Mouse (Mus musculus) left cerebral cortex, adult 9 months (tissue): Measurements from ENCODE around the gene Tmem41b.
"Not testable (repeated sequence)": the region's sequence is repeated elsewhere in the genome, so short reads cannot be mapped to it uniquely, and the experiment has no call there.

ENCODE experiments used
- DNase-seq, 2 experiments: peaks; one replicate each; pipeline ENCODE4 v3.0.0; 2022; ENCODE audit warnings: low spot score in 2 of 2

Gene Tmem41b

DNA sequence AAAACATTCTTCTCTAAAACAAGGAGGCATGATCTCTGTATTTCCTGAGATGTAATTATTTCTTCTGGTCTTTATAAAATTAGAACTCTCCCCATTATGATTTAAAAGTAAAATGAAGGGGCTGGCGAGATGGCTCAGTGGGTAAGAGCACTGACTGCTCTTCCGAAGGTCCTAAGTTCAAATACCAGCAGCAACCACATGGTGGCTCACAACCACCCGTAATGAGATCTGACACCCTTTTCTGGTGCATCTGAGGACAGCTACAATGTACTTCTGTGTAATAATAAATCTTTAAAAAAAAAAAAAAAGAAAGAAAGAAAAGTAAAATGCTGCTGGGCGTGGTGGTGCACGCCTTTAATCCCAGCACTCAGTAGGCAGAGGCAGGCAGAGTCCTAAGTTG lies 9.6 kb downstream of the Tmem41b start:
- not testable (repeated sequence) for DNase-seq

DNA sequence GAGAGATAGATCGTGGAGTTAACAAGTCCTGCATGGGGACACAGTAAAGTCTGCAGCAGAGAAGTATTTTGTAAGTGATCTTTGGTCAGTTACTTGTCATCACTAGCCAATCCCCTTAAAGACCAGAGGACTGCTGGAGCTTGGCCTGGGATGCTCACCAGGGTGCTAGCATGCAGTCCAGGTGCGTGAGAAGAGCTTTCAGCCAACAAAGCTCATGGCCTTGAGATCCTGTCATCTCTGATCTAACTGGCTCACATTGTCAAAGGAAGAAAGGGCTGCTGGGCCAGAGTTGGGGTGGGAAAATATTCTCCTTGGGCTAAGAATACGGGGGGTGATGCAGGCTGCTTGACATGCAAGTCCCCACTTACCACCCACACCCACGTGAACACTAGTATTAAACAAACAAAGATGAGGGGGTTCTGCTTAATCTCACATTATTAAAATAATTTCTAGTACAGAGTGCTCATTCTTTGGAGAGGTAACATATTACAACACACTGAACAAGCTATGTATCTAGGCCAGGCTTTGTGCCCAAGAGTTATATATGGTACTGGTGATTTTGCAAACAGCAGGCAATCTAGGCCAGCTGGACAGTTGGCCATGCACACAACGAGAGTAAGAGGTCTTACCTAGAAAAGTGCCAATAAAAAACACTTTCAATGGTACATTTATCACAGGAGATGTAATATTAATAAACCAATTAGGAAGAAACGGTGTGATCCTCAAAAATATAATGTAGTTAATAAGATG lies 10.6 kb downstream of the Tmem41b start:
- DNase-seq = no peak

DNA sequence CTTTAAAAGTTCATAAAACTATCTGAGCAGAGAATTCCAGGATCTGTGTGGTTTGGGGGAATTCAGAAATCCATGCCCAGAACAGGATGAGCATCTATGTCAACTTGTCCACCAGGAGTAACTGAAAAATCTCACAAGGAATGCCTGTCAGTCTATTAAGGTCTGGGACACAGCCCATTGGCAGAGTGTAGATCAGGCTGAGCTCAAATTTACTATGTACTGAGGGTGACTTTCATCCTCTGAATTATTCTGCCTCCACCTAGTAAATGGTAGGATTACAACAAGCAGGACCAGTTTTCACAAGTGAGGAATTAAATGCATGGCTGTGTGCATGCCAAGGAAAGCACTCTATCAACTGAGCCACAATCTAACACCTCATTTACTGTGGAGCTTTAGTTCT lies 17.2 kb downstream of the Tmem41b start:
- DNase-seq = no peak

DNA sequence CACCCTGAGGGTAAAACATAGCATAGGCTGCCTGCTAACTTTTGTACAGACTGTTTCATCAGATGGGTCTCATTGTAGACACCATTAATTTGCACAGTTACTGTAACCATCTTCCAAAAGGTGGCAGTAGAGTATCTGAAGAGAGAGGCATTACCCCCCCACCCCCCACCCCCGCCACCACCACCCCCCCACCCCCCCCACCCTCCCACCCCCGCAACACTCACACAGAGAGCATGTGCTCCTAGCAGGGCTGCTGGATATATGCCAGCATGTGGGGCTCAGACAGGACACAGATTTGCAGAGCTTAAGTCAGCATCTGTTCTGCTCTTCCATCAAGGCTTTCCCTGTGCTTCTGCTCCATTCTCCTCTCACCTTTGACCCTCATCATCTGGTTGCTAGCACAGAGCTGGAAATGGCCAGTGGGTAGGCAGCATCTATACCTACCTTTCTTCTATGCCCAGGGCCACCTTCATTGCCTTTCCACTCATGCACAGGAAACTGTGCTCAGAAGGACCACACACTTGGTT lies 17.7 kb downstream of the Tmem41b start:
- no peak for DNase-seq

DNA sequence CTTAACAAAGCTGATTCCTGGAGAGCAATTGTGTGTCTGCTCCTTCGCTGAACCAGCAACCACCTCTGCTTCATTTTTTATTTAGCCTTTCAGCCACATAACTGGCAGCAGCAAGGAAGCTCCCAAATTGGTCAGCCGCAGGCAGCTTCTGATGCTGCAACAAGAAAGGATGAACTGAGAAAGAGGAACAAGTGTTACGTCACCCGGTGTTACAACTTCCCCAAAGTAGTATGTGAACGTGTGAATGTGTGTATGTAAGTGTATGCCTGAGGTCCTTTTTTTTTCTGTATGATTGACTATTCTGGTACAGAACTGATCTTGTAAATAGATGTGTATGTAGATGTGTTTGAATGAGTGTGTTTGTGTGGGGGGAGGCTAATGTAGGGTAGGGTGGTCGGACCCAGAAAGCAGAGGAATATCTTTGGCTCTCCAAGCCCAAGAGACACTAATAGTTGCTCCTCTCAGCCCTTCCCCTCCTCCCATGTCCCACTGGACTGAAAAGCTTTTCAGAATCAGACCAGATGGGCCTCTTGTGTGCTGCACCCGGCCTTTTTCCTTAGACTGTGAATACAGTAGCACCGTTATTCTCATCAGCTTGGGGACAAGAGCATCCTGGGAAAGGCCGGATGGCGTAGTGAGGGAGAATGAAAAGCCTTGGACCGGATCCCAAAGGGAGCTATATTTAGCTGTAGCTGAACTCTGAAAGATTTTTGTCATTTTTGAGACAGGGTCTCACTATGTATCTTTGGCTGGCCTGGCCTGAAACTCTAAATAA lies 18.7 kb downstream of the Tmem41b start:
- peak in 1 of 2 experiments; percentile 36 for DNase-seq

DNA sequence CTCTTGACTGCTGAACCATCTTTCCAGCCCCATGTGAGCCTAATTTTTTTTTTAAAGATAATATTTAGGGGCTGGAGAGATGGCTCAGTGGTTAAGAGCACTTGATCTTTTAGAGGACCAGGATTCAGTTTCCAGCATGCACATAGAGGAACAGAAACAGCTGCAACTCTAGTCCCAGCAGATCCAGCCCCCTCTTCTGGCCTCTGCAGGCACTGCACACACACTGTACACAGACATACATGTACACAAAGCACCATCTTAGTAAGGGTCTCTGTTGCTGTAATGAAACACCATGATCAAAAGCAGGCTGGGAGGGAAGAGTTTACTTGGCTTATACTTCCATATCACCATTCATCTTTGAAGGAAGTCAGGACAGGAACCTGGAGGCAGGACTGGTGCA lies 21.1 kb downstream of the Tmem41b start:
- DNase-seq = no peak

DNA sequence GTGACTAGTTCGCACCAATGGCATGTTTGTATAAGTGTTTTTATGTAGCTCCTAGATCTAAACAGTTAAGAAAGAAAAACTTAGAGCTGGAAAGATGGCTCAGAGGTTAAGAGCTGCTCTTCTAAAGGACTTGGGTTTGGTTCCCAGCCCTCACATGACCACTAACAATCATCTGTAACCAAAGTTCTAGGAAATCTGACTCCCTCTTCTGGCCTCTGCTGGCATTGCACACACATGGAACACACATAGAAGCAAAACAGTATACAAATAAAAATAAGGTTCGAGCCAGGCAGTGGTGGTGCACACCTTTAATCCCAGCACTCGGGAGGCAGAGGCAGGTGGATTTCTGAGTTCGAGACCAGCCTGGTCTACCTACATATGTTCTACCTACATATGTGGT lies 23.0 kb downstream of the Tmem41b start:
- no peak for DNase-seq

DNA sequence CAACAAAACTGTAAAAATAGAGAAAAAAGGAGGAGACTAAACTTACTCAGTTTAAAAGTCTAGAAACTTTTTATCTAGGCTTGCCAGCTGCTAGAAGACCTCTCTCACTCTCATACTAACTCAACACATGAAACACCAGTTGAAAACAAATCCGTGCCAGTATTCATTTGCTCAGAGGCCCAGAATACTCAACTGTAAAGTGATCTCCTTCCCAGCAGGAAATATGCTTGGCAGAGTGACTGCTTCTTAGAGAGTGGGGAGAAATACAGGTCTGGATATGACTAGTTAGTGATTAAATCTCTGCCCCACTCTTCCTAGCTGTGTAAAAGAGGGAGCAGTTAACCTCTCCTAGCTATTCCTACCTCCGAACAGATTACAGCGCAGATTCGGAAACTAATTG lies 24.1 kb downstream of the Tmem41b start:
- DNase-seq = no peak

DNA sequence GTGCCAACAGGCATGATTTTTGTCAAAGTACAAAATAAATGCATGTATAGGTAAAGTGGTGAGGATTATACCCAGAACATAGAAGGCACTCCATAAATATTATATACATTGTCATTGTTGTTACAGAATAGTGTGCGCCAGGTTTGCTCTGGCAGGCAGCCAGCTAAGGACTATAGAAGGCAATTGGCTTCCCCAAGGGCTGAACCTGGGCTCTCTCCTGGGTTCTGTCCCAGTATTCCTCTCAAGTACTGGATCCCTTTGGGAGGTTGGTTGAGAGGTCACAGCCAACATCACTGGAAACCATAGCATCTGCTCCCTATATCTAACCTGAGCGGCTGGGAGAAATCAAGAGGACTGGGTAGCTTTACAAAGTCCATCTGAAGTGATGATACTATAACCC lies 25.2 kb downstream of the Tmem41b start:
- no peak for DNase-seq

DNA sequence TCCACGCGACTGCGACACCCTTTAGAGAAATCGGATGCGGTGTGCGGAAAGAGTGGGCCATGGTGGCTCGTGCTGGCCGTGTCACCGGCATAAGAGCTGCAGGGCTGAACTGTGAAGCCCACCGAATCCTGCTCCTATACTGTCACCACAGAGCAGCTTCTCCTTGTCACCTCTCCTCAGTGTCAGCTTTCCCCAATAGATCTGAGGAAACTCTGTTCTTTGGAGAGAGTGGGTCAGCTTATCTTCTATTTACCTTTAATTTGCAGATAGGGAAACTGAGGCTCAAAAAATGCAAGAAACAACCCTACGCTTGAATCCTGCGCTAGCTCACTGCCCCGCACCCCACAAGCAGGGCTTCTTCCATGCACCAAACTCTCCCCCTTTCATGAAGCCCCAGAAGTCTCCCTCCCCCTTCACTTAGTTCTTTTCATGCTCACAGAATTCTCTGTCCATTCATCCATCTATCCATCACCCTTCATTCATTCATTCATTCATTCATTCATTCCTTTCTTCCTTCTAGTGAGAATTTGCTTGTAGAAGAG lies 26.0 kb downstream of the Tmem41b start:
- DNase-seq = no peak

DNA sequence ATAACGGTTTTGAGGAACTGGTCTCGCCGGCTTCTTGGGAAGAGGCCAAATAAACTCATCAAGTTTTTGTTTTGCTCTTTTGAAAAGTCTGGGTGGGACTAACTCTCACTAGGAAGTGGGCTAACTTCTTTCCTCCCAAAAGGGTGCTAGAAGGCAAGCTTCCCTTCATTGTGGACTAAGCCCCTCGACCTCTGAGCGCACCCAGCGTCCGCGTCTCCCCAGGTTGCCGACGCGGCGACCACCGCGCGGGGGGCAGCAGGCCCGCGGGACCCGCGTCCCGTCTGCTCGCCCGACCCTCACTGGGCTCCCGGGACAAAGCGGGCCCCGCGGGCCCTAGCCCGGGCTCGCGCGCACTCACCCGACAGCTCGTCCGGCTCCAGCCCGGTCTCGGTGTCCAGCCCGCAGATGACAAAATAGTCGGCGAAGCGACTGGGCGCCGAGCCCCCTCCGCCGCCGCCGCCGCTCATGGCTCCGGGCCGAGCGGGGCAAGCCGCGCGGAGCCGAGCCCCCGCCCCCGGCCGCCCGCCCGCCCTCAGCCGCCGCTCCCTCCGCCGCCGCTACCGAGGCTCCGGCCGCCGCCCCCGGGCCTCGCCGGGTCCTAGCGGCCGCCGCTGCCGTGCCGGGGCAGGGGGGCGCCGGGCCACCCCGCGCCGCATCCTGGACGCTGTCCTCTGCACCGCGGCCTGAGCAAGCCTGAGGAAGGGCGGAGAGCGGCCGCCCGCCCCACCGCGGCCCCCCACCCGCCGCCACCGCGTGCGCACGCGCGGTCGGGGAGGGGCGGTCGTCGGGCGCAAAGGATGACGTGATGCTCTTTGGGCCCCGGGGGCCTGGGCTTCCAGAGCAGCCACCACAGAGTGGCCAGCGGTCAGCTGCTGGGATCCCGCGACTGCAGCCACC lies 26.8 kb downstream of the Tmem41b start, which contains the start of gene Dennd5a:
TSS of gene Dennd5a (minus strand) at position 755 of the 897 bp plus-strand sequence.
- peak in 1 of 2 experiments; percentile 75 for DNase-seq

DNA sequence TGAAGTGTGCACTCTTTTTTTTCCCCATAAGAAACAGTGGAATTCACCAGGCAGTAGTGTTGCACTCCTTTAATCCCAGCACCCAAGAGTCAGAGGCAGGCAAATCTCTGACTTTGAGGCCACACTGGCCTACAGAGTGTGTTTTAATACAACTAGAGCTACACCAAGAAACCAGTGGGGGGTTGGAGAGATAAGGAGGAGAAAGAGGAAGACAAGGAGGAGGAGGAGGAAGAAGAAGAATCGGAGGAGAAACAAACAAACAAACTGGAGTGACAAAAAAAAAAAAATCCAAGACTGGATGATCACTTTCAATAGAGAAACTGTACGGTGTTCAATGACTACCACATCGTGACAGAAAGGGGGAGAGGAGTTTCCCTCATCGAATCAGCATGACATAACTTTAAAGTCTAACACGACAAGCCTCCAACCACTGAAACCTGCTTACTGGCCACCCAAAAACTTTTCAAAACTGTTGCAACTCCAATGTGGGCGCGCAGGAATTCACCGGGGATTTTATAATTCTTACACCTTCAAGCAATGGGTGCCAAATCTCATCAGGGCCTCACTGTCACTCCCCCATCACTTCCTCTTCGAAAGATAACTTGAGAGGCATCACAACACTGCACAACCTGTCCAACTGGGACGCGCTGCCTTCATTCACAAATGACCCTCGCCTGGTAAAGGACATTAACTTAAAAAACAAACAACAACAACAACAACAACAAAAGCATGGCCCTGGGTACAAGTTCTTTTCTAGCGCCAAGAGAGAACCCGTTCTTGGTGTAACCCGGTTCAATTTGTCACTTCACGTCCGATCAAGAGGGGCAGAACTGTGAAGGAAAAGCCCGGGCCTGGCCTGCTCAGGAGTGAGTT lies 27.6 kb downstream of the Tmem41b start:
- DNase-seq = no peak

DNA sequence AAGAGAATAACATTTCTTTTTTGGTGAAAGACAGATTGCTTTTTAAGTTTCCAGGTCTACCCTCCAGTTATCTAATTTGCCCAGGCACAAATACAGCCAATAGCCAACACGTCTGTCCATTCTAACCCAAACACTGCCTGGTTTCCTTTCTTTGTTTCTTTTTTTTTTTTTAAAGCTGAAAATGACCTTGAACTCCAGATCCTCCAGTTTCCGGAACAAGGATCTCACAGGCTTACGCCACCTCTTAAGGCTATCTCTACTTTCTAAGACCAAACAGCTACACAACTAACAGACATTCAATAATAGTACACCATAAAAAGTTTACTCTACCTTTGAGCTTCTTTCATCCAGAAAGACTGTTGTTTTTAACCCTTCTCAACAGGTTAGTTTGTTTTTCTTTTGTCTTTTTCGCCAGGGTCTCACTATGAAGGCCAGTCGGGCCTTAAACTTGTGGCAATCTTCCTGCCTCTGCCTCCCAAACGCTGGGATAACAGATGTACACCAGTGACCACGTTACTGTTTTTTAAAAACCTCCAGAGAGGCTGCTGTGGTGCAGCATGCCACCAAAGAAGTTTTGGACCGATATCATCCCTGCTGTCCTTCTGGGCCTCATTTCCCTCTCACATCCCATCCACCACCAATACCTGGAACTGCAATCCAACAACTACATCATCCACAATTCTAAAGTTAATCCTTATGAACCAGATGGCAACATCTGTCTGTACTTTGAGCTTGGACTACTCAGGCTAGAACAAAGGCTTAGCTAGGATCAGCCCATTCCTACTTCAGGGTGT lies 28.5 kb downstream of the Tmem41b start:
- no peak for DNase-seq

DNA sequence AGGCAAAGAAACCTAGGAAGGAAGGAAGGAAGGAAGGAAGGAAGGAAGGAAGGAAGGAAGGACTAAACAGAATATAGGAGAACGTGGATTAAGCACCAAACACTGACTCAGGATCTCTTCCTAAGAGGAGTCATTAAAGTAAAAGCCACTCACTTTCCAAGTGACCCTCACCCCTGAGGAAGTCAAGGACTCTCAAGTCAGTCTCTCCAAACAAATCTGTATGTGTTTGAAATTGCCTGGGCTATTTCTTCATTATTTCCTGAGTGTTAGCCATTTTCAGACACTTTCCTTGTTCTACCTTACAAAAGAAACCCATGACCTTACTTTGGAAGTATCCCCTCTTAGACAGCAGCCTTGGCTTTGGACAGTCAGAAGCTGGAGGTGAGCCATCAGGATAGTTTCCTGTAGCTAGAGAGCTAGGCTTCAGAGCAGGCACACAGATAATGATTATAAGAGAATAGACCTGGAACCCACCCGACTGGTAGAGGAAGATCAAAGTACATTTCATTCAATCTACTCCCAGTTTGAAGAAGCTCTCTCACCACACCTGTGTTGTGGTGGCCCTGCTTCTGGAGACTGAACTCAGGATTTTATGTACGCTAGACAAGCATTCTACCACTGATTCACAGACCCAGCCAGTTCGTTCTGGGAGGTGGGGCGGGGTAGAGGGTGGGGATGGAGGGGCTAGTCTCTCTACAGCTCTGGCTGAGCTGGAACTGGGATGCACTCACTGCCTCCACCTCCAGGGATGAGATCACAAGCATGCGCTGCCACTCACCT lies 31.9 kb downstream of the Tmem41b start:
- DNase-seq = no peak

DNA sequence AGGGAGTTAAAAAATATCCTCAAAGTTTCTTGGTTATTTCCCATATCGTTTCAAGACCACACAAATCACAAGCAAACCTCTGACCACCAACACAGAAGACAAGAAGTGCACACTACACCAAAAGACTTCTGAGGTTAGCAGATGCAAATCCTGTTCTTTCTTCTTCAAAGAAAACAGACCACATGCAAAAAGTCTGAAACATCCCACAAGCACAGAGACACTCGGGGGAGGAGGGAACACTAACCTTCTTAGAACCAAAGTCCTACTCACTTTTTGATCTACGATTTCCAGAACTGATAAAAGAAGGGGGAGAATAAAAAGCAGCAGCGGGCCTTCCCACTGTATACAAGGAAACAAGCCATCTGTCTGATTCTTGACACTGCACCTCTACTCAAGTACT lies 35.4 kb downstream of the Tmem41b start:
- no peak for DNase-seq

DNA sequence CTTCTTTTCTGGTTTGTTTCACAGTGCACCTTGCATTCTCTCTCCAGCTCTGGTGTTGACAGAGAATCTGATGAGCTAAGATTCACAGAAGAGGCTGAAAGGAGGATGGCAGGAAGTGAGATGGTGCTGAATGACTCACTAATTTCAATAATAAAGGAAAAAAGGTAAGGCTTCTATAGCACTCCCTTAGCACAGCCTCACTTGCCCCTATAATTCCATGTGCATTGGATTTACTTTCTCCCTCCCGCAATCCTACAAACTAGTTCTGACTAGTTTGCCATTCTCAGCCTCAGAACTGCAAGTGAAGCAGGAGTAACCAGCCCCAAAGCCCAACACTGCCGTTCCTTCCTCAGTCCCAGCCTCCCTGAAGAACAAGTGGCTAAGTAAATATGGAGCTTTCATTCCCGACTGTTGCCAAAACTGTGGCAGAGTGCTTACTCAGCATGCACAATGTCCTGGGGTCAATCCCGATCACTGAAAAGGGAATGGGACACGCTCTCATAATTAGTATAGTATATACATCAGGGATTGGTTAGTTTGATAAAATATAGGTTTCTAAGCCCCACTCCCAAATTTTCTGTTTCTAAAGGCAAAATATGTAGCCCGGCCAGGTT lies 42.2 kb downstream of the Tmem41b start:
- no peak for DNase-seq

DNA sequence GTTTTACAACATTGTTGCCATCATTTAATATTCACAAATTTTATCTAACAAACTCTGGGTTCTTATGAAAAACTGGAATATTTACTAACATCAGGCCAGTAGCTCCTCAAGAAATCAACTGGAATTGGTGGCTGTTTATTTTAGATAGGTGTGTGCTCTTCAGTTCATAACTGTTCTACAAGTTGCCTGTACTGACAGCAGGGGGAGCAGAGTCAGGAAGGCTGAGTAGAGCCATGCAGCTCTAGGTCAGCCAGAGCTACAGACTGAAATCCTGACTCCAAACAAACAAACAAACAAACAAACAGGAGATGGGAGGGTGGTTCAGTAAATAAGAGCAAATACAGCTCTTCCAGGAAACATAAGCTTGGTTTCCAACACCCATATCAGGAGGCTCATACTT lies 57.1 kb downstream of the Tmem41b start:
- DNase-seq = no peak

DNA sequence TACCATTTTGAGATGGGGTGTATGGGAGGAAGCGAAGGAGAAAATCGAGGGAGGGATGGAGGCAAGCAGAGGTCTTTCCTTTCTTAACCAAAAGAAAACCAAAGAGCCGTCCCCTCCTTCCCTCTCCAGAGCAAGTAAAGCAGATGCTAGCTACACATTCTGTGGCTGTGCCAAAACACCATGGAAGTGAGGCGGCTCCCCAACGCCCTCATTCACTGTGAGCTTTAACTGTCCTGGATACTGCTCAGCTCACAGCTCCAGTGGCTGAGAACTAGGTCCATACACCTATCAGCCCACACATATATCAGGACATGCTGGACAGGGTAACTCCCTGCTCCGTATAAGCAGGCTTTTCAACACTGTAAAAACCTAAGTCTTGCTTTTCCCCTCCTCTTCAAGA lies 58.4 kb downstream of the Tmem41b start:
- DNase-seq = peak in 1 of 2 experiments; percentile 34

DNA sequence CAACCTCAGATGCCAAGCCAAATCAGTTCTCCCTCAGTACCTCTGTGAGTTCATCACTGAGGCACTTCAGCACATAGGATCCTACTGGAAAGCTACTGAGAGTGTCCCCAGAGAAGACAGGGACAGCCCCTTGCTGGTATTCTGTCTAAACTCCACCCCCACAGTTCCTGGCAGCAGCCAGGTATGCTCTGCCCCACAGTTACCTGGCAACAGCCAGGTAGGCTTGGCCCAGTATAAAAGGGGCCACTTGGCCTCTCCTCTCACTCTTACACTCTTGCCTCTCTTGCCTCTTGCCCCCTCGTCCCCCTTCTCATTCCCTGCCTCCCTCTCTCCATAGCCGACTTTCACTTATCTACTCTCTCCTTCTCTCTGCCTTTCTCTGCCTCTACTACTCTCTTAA lies 61.8 kb downstream of the Tmem41b start:
- no peak for DNase-seq
